Mouse (Mus musculus) granulocyte monocyte progenitor cell, adult 5-6 weeks (primary cell): ENCODE data around the gene 9130019O22Rik. TPM values are rescaled to one million over a fixed set of nuclear protein-coding genes. Genes with fewer than 3 reads are reported as not detected.
A peak's percentile ranks its signal among the peaks of the same experiment; 100 is the strongest.
"Not testable (repeated sequence)": the region's sequence is repeated elsewhere in the genome, so short reads cannot be mapped to it uniquely, and the experiment has no call there.

Source experiments
- ATAC-seq: replicated peaks from 2 replicates; pipeline ENCODE4 v1.8.0; 2016; ENCODE audit warnings: mild to moderate bottlenecking, moderate TSS enrichment, inconsistent platforms; ENCODE audit not compliant: poor library complexity, severe bottlenecking
- total RNA-seq, 2 experiments: library from RNA; stranded (forward) in 1 of 2; stranded (reverse) in 1 of 2; fragments of 200-712, 200-1000 nt in 1 of 2; fragments of >200 nt in 1 of 2; fragmentation: Nextera tagmentation in 1 of 2; gene quantifications; 2 replicates each; pipeline ENCODE4 v1.2.3; 2014 to 2017

Gene 9130019O22Rik
- total RNA-seq, 2 experiments from 2014 or later, result 2.7 to 5.5 TPM

DNA sequence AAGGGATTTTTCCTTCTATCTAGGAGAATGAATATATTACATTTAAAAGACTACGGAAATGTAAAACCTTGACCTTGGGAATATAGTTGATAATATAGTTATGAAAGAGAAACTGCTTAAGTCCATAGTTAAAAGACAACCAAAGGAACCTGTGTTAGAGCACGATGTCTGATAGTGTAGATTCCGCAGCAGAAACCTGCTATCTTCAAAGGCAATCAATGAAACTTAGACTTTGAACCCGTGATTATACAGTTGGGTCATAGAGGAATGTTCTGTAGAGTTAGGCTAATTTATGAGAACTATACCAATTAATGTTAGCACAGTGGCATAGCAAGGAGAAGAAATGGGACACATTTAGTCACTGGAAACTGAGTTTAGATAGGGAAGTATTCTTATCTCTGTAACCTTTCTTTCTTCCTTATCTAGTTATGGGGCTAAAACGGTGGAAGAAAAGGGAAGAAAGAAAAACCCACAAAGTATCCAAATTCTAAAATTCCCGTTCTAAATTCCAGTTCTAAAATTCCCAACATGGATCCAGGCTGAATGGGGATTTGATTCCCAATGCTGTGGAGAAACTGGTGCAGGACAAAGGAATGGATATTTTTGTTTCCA is 8.6 kb downstream of the 9130019O22Rik start:
- ATAC-seq, result no peak

DNA sequence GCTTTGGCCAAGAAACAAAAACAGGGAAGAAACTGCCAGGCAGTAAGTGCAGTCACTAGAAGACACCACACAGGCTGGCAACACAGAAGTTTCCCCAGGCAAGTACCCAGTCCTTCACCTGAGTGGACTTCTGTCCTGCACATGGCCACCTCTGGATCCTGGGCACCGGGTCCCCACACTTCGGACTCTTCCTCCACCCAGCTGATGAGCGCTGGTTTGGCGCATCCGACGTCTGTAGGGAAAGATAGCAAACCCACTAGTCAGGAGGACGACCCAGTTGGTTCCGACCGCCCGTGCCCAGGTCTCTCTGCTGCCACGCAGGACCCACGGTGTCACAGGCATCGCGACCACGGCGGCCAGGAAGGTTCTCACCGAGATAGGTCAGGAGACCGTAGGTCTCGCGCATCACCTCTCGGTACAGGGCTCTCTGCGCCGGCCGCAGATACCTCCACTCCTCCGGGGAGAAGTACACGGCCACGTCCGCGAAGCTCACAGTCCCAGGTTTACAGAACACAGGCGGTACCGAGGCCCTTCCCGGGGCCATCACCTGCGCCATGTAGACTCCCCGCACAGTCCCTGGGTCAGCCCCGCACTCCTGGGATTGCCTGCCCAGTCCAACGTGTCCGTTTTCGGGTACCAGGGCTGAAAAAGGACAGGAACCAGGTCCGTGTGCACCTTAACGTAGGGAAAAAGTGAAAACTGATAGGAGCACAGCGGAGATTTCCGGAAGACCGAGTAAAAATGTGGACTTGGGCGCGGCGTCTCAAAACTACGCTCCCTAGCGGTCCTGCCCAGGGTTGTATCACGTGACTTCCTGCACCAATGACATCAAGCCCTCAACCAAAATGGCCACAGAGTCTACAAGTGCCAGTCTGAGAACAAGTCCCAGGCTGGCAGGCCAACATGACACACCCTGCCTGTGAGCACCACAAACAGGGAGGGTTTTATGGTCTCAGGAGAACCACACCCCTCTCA is 11.4 kb downstream of the 9130019O22Rik start, which contains the start of gene Zfp747:
Zfp747 (minus strand) TSS at position 780 of the 975 bp plus-strand sequence.
- ATAC-seq, result peak; percentile 93

DNA sequence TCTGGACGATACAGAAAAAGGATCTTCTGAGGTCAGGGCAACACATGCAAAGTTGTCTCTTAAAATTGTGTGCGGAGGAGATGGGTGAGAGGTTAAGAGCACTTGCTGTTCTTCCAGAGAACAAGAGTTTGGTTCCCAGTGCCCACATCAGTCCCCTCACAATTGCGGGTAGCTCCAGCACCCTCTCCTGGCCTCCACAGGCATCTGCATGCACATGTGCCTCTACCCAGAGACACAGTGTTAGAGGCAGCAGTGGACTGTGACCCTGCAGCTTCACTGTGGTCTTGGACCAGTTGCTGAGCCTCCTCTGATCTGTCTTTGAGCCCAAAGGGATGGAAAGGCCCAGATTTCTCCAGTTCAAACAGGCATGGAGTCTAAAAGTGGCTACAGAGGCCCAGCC is 15.1 kb downstream of the 9130019O22Rik start:
- not testable (repeated sequence) for ATAC-seq

DNA sequence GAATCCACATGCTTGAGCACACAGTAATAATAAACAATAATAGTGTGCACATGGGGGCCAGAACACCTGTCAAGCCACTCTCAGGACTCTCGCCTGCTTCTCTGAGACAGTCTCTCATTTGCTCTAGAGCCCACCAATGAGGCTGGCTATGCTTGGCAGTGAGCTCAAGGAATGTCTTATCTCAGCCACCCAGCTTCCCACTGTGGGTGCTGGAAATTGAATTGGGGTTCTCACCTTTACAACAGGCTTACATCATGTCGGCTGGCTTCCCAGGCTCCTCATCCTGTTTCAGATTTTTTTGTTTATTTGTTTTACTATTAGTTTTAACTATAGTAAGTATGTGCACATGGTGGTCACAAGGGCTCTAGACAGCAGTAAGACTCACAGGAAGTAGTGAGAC is 15.8 kb downstream of the 9130019O22Rik start:
- no peak for ATAC-seq

DNA sequence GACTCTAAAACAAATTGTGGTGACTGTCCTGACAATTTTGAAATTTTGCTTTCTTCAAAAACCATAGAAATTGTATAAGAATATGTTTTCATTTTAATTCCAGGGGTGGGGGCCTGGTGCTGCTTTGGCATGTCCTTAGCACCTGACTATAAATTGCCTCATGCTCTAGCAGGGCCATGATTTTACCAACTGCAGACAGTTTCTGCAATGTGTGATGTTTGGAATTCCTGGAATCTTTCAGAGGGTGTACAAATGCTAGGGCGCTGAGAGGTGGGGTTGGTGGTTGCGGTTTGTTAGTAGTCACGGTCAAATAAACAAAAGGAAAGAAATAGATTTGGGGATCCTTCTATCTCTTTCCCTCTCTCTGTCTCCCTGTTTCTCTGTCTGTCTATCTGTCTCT is 20.7 kb downstream of the 9130019O22Rik start:
- no peak for ATAC-seq

DNA sequence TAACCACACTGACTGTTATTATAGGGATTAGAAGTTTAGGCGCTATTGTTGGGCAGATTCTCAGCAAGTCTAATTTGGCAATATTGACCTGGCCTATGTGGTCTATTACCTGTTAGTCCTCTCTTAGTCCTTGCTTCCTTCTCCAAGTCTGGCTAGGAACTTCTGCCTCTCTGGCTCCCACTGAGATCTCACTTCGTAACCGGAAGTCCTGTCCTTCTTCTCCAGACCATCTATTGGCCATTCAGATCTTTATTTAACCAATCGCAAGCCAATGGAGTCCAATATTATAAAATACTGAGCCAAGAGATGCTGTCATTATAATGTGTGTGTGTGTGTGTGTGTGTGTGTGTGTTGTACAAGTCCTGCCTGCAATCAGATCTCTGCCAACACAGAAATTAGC is 22.8 kb downstream of the 9130019O22Rik start:
- ATAC-seq, result no peak

DNA sequence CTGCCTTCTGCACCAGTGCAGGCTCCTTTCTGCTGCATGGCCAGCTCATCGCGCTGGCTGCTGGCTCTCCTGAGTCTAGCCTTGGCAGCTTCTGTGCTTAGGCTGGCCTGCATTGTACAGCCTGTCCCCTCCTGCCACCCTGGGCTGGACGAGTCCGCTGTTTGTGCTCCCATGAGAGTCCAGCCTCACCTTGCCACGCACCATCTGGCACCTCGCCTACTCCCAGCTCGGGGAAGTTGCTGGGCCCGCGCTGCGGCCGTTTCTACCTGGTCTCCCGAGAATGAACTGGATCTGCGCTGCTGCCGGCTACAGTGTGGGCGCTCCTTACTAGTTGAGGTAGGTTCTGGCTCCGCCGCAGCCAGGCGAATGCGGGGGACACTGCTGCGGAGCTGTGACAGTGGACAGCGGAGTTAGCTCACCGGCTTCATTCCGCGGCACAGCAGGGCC is 23.5 kb downstream of the 9130019O22Rik start:
- no peak for ATAC-seq

DNA sequence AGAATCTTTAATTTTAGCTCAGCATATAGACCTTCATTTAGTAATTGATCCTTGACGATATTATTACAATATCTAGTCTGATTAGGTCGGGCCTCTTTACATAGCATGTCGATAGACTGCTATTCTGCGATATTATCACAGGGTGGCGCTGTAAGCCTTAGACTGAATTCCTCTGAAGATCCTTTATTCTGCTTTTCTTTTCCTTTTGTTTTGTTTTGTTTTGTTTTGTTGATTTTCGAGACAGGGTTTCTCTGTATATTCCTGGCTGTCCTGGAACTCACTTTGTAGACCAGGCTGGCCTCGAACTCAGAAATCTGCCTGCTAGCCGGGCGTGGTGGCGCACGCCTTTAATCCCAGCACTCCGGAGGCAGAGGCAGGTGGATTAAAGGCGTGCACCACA is 24.5 kb downstream of the 9130019O22Rik start:
- ATAC-seq, result peak; percentile 65; the same call in 1 of the 2 replicates

DNA sequence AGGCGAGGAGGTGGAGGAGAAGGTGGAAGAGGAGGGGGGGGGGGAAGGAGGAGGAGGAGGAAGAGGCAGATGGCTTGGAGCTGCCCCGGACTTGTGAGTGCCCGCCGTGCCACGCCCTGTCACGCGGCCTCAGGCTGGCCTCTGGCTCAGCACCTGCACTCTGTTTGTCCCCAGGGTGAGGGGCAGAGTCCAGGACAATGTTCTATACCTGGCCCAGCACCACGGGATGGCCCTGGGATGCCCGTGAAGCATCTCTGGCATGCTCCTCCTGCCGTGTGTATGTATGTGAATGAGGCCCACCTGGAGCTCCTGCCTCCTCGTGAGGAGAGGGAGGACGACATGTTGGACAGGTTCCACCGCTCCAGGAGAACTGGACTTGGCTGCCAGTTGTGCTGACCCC is 25.5 kb downstream of the 9130019O22Rik start:
- ATAC-seq, result no peak

DNA sequence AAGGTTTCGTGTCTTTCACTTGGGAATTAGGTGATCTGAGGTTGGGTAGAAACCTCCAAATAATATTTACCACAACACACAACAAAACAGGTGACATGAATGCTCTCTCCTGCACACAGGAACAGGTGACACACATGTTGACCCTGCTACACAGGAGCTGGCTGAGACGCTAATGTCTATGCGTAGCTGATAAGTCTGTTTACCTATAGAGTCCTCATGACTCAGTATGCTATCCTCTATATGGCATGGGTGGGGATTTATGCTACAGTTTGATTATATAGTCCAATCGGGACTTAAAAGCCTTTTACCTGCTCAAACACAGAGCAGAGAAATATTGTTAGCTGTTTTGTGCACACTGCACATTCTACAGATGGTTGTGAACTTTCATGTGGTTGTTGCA is 26.7 kb downstream of the 9130019O22Rik start:
- no peak for ATAC-seq

- ATAC-seq, result no peak
Observed at GRCm38 (mm10) chr7:127358472-127358871, 28.5 kb downstream of the 9130019O22Rik start.

GRCm38 (mm10) chr7:127357871-127358270 is 29.1 kb downstream of the 9130019O22Rik start:
- no peak for ATAC-seq

DNA sequence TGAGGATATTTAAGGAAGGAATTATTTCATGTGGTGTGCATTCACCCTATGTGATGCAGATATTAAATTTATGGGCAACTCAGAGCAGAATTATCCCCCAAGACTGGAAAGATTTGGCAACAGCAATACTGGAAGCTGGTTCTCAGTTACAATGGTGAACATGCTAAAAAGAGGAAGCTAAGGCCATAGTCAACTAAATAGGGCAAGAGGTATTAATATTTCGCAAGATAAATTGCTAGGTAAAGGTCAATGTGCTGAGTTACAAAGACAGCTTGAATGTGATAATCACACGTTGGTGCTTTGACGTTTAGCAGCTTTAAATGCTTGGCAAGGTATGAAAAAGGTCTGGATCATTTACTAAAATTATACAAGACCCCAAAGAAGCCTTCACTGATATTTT is 31.2 kb downstream of the 9130019O22Rik start:
- ATAC-seq, result peak; percentile 89

DNA sequence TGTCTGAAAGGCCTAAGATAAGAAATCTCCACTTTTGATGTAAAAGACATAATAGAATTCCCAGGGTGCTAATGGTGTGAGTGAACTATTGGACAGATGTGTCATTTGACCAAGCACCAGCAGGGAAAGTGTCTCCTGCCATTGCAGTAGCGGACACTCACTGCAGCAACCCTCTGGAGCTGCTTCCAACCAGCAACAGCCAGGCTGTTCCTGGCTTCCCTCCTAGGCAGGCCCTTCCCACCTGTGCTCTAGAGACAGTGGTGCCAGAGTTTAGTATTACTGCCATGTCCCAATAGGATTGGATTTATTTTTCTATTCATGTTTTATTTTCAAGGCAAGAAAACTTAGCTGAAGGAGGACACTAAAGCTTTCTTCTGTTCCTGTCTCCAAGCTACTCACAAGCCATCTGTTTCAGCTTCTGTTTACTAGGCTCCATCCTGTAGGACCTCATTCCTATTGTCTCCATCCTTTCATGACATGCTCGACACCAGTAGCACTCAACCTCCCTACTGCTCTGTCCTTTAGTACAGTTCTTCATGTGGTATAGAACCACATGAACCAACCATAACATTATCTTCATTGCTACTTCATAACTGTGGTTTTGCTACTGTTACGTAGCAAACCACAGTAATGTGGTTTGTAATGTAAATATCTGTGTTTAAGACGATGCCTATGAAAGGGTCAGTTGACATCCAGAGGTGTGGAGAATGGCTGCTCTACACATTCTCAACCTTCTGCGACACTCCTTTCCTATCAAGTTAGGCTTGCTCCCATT is 35.5 kb downstream of the 9130019O22Rik start:
- ATAC-seq, result peak; percentile 60

GRCm38 (mm10) chr7:127346676-127347075 is 40.3 kb downstream of the 9130019O22Rik start:
- no peak for ATAC-seq

GRCm38 (mm10) chr7:127345512-127346325 is 41.2 kb downstream of the 9130019O22Rik start, which contains the start of gene Zfp768:
TSS of gene Zfp768 (minus strand) at chr7:127345589.
- peak; percentile 85 for ATAC-seq

- peak; percentile 31 for ATAC-seq
Observed at GRCm38 (mm10) chr7:127345092-127345491, 41.9 kb downstream of the 9130019O22Rik start.

- no peak for ATAC-seq
Observed at GRCm38 (mm10) chr7:127344371-127344770, 42.6 kb downstream of the 9130019O22Rik start.

- ATAC-seq, result no peak
Observed at GRCm38 (mm10) chr7:127343351-127344019, 43.5 kb downstream of the 9130019O22Rik start.
